In genomic region chr10:42679586-42679985, GRCm38 (mm10) we compare ENCODE assay signal across 8 mouse cellular contexts.
DNase-seq lines count a peak whose midpoint lies in the region; ATAC-seq lines count a peak whose summit lies in the region.

No protein-coding gene starts in this region.

- 8% methylated on average over 10 of the region's 10 CpGs for WGBS in forebrain, embryonic 14.5 days
- 10% methylated on average over 10 of the region's 10 CpGs for WGBS in liver, embryonic 11.5 days

- H3K27me3 ChIP-seq in forebrain, embryonic 14.5 days (replicated peaks; ENCODE audit: control insufficient read depth, insufficient read depth, low read length), result no peaks in the 10 kb centered on the region
- no peaks in the 10 kb centered on the region for H3K27me3 ChIP-seq in liver, embryonic 11.5 days (replicated peaks; ENCODE audit: control insufficient read depth, insufficient read depth, low read length)
- no peaks in the 10 kb centered on the region for H3K27me3 ChIP-seq in splenic B cell, adult 2 months (ENCODE audit: control insufficient read depth, insufficient read depth, low read length, poor library complexity, severe bottlenecking)

- no peak for ATAC-seq in forebrain, embryonic 14.5 days
- no peak; the same call in 1 of the 2 replicates for ATAC-seq in liver, embryonic 11.5 days (replicated peaks; ENCODE audit: low FRiP score)

- H3K9ac ChIP-seq in forebrain, embryonic 14.5 days (ENCODE audit: low read length), result peak overlapping the region; percentile 86
- H3K9ac ChIP-seq in liver, embryonic 11.5 days (ENCODE audit: low read depth, low read length), result peak overlapping the region; percentile 92

- peak overlapping the region; percentile 98 for H3K4me3 ChIP-seq in forebrain, embryonic 14.5 days (ENCODE audit: low read depth, low read length)
- peak overlapping the region; percentile 94 for H3K4me3 ChIP-seq in liver, embryonic 11.5 days (ENCODE audit: low read depth, low read length)

- H3K36me3 ChIP-seq in forebrain, embryonic 14.5 days (ENCODE audit: control insufficient read depth, insufficient read depth, low read length), result peaks cover 6% of the 10 kb centered on the region
- 0 out of 2 replicates have a peak, but pooled peaks cover 2% of the 10 kb centered on the region for H3K36me3 ChIP-seq in liver, embryonic 11.5 days (ENCODE audit: control insufficient read depth, insufficient read depth, low read length)
- H3K36me3 ChIP-seq in splenic B cell, adult 2 months (ENCODE audit: control insufficient read depth, insufficient read depth, low read length, poor library complexity, severe bottlenecking), result 0 out of 2 replicates have a peak, but pooled peaks cover 2% of the 10 kb centered on the region

- no peaks in the 10 kb centered on the region for H3K9me3 ChIP-seq in forebrain, embryonic 14.5 days (replicated peaks; ENCODE audit: control insufficient read depth, low read length)
- no peaks in the 10 kb centered on the region for H3K9me3 ChIP-seq in liver, embryonic 11.5 days (ENCODE audit: control insufficient read depth, low read length)

- no peak overlapping the region for H3K27ac ChIP-seq in forebrain, embryonic 14.5 days (ENCODE audit: low read depth, low read length)
- peak overlapping the region; percentile 88; the same call in 1 of the 2 replicates for H3K27ac ChIP-seq in liver, embryonic 11.5 days (ENCODE audit: low read depth, low read length)

- peak; percentile 9 for DNase-seq in embryo, embryonic 10 days (ENCODE audit: low spot score)
- DNase-seq in embryo, embryonic 9.5 days (ENCODE audit: extremely low spot score), result no peak
- DNase-seq in CD4-positive helper T cell, adult 2 months (ENCODE audit: low read depth, low spot score), result peak; percentile 29
- DNase-seq in forebrain, embryonic 14.5 days (ENCODE audit: low spot score), result no peak
- no peak for DNase-seq in liver, embryonic 11.5 days (ENCODE audit: low spot score)
- peak; percentile 30 for DNase-seq in splenic B cell, adult 2 months (ENCODE audit: low read depth, low spot score)
- DNase-seq in layer of hippocampus, postnatal 14 days (ENCODE audit: low spot score in 2 of 2), result no peak
- DNase-seq in adrenal gland, adult 8-10 months, result no peak

- peak overlapping the region; percentile 71 for H3K4me2 ChIP-seq in forebrain, embryonic 14.5 days (ENCODE audit: low read length)
- H3K4me2 ChIP-seq in liver, embryonic 11.5 days, result peak overlapping the region; percentile 82

- H3K4me1 ChIP-seq in forebrain, embryonic 14.5 days (ENCODE audit: control insufficient read depth, insufficient read depth, low read length), result peaks cover 9% of the 10 kb centered on the region
- peaks cover 7% of the 10 kb centered on the region; the same call in 1 of the 2 replicates for H3K4me1 ChIP-seq in liver, embryonic 11.5 days (replicated peaks; ENCODE audit: control insufficient read depth, insufficient read depth, low read length)

Comparison
In these comparisons a context has a peak if more than half of its experiments do, and no peak if none do; other contexts are left out.
1. DNase-seq: peak in embryo, embryonic 10 days (single experiment), CD4-positive helper T cell, adult 2 months (single experiment) and splenic B cell, adult 2 months (single experiment); none in embryo, embryonic 9.5 days (single experiment), forebrain, embryonic 14.5 days (single experiment), liver, embryonic 11.5 days (single experiment), layer of hippocampus, postnatal 14 days (0 of 2) and adrenal gland, adult 8-10 months (single experiment).